Mouse (Mus musculus): ENCODE data around the gene Rbfox1. TPM values are rescaled to one million over a fixed set of nuclear protein-coding genes. Genes with fewer than 3 reads are reported as not detected.

The Rbfox1 gene
- polyA plus RNA-seq, 1 experiment from 2014 or later: 4.5 TPM

DNA sequence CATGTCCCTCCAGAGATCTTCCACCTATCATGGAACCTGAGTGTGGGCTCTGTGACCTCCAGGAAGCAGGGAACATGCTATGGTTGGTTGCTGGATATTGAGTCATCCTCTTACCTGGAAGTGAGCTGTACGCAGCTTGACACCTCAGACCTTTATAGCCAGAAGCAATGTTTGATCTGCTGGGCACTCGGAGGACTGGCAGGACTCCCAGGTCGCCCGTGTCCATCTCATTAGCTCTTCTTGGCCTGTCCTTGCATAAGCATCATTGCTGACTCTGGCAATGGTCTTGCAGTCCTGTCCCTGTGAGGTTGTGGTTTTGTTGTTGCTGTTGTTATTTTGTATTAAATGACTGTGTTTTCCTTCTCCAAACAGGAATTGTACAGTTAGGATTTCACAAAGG is 180.3 kb downstream of the Rbfox1 start:
- Histone ChIP-seq H3K9ac (ENCODE audit: low read length) (no peak overlapping the region), H3K27me3 (ENCODE audit: control insufficient read depth, insufficient read depth, low read length) (no peaks in the 10 kb centered on the region), H3K27ac (ENCODE audit: low read length) (no peak overlapping the region), H3K4me3 (replicated peaks; ENCODE audit: low read length) (no peak overlapping the region), H3K4me1 (ENCODE audit: control insufficient read depth, insufficient read depth, low read length) (no peaks in the 10 kb centered on the region), H3K36me3 (ENCODE audit: control insufficient read depth, insufficient read depth, low read length) (no peaks in the 10 kb centered on the region), H3K4me2 (ENCODE audit: low read depth, low read length) (no peak overlapping the region), H3K9me3 (replicated peaks; ENCODE audit: control insufficient read depth, low read length) (no peaks in the 10 kb centered on the region)
- WGBS: 80% methylated on average over 4 of the region's 4 CpGs
- ATAC-seq (ENCODE audit: insufficient read depth, low FRiP score): no peak

DNA sequence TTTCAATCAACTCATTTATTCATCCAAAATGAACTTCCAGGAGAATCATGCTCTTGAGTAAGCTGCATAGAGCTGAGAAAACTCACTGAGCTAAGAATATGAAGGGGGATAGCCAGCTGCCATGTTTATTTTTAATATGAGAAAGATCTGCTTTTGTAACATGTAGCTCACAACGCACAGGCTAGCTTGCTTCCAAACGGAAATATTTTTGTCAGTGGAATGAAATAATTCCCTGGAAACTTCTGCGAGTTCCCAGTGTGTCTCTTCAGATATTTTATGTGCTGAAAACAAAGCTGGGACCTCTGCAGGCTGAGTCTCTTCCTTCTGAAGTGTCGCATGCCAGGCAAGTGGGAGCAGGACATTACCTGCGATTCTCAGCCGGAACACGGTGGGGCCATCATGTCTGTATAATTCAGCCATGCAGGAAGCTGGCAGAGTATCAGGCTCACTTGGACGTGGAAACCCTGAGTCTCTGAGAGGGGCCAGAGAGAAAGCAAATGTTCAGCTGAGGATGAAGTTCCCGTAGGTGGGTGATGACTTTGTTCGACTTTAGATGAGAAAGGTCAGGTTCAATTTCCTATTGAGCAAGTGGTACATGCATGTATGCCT is 190.4 kb downstream of the Rbfox1 start:
- no peaks in the 10 kb centered on the region for H3K9me3 ChIP-seq (replicated peaks; ENCODE audit: control insufficient read depth, low read length)
- no peak overlapping the region for H3K4me2 ChIP-seq (ENCODE audit: low read depth, low read length)
- no peak overlapping the region for H3K27ac ChIP-seq (ENCODE audit: low read length)
- H3K4me1 ChIP-seq (ENCODE audit: control insufficient read depth, insufficient read depth, low read length): no peaks in the 10 kb centered on the region
- no peak overlapping the region for H3K9ac ChIP-seq (ENCODE audit: low read length)
- no peak overlapping the region for H3K4me3 ChIP-seq (replicated peaks; ENCODE audit: low read length)
- ATAC-seq (ENCODE audit: insufficient read depth, low FRiP score): no peak
- WGBS: 76% methylated on average over 10 of the region's 10 CpGs
- no peaks in the 10 kb centered on the region for H3K36me3 ChIP-seq (ENCODE audit: control insufficient read depth, insufficient read depth, low read length)
- no peaks in the 10 kb centered on the region for H3K27me3 ChIP-seq (ENCODE audit: control insufficient read depth, insufficient read depth, low read length)

DNA sequence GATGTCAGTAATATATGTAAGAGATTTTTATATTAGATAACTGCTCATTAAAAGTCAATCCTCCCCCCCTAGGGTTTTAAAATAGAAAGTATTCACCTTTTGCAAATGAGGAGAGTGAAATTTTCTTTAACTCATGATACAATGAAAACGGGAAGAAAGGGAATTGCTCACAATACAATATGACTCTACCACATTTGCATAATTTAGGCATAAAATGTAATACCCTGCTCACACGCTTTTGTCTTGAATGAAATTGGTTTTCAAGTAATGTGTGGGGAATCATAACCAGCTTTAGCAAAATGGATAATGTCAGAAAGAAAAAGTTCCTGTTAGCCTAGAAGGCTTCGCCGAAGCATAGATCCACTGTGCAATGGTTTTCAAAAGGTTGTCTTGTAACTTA is 193.9 kb downstream of the Rbfox1 start:
- no peak overlapping the region for H3K4me2 ChIP-seq (ENCODE audit: low read depth, low read length)
- H3K4me3 ChIP-seq (replicated peaks; ENCODE audit: low read length): no peak overlapping the region
- WGBS: 84% methylated on average over 4 of the region's 4 CpGs
- H3K27me3 ChIP-seq (ENCODE audit: control insufficient read depth, insufficient read depth, low read length): no peaks in the 10 kb centered on the region
- no peaks in the 10 kb centered on the region for H3K4me1 ChIP-seq (ENCODE audit: control insufficient read depth, insufficient read depth, low read length)
- no peaks in the 10 kb centered on the region for H3K9me3 ChIP-seq (replicated peaks; ENCODE audit: control insufficient read depth, low read length)
- no peak overlapping the region for H3K9ac ChIP-seq (ENCODE audit: low read length)
- ATAC-seq (ENCODE audit: insufficient read depth, low FRiP score): no peak
- H3K27ac ChIP-seq (ENCODE audit: low read length): no peak overlapping the region
- H3K36me3 ChIP-seq (ENCODE audit: control insufficient read depth, insufficient read depth, low read length): no peaks in the 10 kb centered on the region

DNA sequence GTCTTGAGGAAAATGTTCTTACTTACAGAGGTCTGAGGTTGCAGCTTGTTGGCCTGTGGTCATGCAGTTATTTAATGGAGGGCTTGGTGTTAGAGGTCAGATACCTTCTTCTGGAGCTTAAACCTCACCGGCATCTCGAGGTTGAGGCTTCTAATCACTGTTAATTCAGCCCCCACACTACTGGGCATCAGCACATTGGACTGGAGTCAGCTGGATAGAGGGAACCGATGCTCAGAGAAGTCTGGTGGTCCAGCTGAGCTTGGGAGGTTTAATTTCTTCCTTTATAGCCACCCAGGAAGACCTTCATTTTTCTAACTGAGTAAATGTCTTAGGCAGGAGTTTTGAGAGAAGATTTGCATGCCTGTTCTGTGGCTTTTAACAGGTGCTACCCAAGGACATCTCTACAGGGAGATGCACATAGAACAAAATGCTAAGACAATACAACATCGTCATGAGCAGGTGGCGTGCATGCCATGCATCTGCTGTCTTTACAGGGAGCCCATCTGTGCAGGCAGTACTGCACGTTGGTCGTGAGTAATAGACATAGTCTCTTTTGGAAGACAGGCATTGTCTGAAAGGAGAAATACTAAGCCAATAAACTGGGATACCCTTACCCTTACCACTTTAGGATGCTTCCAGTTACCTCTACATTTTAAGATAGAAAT is 199.7 kb downstream of the Rbfox1 start:
- ATAC-seq (ENCODE audit: insufficient read depth, low FRiP score): no peak
- H3K27me3 ChIP-seq (ENCODE audit: control insufficient read depth, insufficient read depth, low read length): no peaks in the 10 kb centered on the region
- no peak overlapping the region for H3K4me2 ChIP-seq (ENCODE audit: low read depth, low read length)
- no peak overlapping the region for H3K4me3 ChIP-seq (replicated peaks; ENCODE audit: low read length)
- H3K36me3 ChIP-seq (ENCODE audit: control insufficient read depth, insufficient read depth, low read length): no peaks in the 10 kb centered on the region
- no peak overlapping the region for H3K27ac ChIP-seq (ENCODE audit: low read length)
- H3K4me1 ChIP-seq (ENCODE audit: control insufficient read depth, insufficient read depth, low read length): no peaks in the 10 kb centered on the region
- H3K9me3 ChIP-seq (replicated peaks; ENCODE audit: control insufficient read depth, low read length): no peaks in the 10 kb centered on the region
- H3K9ac ChIP-seq (ENCODE audit: low read length): no peak overlapping the region
- 79% methylated on average over 7 of the region's 7 CpGs for WGBS

DNA sequence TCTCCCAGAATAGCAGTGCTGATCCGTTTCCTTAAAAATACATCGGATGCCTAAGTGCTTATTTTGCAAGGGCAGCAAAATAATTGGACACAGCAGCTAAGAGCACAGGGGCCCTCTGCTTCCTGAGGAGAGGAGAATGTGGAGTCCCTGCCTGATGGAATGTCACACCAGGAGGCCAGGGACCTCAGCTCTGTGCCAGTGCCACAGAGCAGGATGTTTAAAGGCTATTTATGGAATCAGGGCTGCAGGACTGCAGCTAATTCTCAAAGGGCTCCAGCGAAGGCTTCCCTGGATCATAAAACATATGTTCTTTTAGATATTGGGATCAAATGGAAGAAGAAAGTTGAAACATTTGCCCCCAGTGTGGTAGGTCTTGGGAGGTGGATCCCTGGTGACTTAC is 201.0 kb downstream of the Rbfox1 start:
- Histone ChIP-seq H3K36me3 (ENCODE audit: control insufficient read depth, insufficient read depth, low read length) (no peaks in the 10 kb centered on the region), H3K4me1 (ENCODE audit: control insufficient read depth, insufficient read depth, low read length) (no peaks in the 10 kb centered on the region), H3K4me2 (ENCODE audit: low read depth, low read length) (no peak overlapping the region), H3K27me3 (ENCODE audit: control insufficient read depth, insufficient read depth, low read length) (no peaks in the 10 kb centered on the region), H3K4me3 (replicated peaks; ENCODE audit: low read length) (no peak overlapping the region), H3K27ac (ENCODE audit: low read length) (no peak overlapping the region), H3K9ac (ENCODE audit: low read length) (no peak overlapping the region), H3K9me3 (replicated peaks; ENCODE audit: control insufficient read depth, low read length) (no peaks in the 10 kb centered on the region)
- ATAC-seq (ENCODE audit: insufficient read depth, low FRiP score): no peak
- 44% methylated on average over 3 of the region's 3 CpGs for WGBS

DNA sequence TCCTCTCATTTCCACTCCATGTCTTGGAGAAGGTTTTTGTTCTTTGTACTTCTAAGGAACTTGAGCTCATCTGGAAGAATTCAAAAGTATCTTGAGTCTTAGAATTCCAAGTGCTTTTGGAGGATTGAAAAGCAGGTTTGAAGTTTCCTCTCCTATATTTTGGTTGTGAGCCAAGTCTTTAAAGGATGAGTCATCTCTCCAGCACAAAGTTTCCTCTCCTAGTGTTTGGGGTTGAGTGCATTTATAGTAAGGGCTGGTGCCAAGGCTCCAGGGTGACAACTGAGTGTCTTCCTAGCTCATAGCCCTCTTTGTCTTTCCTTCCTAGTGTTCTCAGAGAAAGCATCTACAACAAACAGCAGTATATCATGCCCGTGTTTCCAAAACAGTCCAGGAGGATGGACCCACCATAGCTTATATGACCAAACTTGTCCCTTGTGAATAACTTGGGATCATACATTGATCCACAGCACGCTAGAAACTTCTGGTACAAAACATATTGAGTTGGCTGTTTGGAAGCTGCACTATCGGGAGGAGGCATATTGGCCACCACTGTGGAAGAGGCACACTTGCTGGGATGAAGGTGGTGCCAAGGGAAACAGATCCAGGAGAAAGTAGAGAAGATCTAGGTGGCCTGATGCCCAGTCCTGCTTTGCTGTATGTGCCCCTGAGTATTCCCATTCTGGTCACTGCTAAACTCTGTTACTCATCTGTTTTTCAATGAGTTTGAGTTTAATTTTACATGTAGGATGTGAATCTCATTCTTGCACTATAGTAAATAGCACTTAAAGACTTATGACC is 206.4 kb downstream of the Rbfox1 start:
- 85% methylated on average over 3 of the region's 3 CpGs for WGBS
- H3K4me3 ChIP-seq (replicated peaks; ENCODE audit: low read length): no peak overlapping the region
- H3K4me2 ChIP-seq (ENCODE audit: low read depth, low read length): no peak overlapping the region
- no peaks in the 10 kb centered on the region for H3K36me3 ChIP-seq (ENCODE audit: control insufficient read depth, insufficient read depth, low read length)
- no peaks in the 10 kb centered on the region for H3K4me1 ChIP-seq (ENCODE audit: control insufficient read depth, insufficient read depth, low read length)
- ATAC-seq (ENCODE audit: insufficient read depth, low FRiP score): no peak
- no peak overlapping the region for H3K27ac ChIP-seq (ENCODE audit: low read length)
- H3K9me3 ChIP-seq (replicated peaks; ENCODE audit: control insufficient read depth, low read length): no peaks in the 10 kb centered on the region
- H3K27me3 ChIP-seq (ENCODE audit: control insufficient read depth, insufficient read depth, low read length): no peaks in the 10 kb centered on the region
- H3K9ac ChIP-seq (ENCODE audit: low read length): no peak overlapping the region

DNA sequence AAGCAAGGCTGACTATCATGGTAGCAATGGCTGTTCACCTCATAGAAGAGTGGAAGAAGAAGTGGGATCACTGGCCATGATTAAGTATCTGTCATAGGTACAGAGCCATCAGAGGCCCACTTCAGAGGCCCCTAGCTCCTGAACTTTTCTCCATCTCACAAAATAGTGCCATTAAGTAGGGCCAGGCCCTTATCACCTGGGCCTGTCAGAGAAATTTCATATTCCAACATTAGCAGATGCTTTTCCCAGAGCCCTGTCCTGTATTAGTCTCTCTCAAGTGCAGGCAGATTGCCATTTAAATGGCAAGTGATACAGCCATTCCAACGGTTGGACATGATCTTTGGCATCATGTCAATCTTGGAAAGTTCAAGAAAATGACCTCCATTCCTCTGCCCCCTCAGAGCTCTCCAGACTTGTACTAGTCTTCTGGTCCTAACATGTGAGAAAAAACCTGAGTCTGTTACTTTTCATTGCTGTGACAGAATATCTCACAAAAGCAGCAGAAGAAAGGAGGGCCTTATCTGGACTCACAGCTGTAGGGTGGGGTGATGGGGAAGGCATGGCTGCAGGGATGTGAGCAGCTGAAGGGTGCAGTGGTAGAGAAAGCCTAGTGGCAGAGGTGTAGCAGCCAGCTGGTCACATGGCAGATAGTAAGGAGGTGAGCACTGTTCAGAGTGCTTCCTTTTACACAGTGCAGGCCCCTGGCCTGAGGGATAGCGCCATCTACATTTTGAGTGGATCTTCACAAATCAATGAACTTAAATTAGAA is 210.6 kb downstream of the Rbfox1 start:
- H3K4me1 ChIP-seq (ENCODE audit: control insufficient read depth, insufficient read depth, low read length): no peaks in the 10 kb centered on the region
- ATAC-seq (ENCODE audit: insufficient read depth, low FRiP score): peak; percentile 60; the same call in 1 of the 2 replicates
- H3K36me3 ChIP-seq (ENCODE audit: control insufficient read depth, insufficient read depth, low read length): no peaks in the 10 kb centered on the region
- H3K4me3 ChIP-seq (replicated peaks; ENCODE audit: low read length): no peak overlapping the region
- H3K9me3 ChIP-seq (replicated peaks; ENCODE audit: control insufficient read depth, low read length): no peaks in the 10 kb centered on the region
- no peaks in the 10 kb centered on the region for H3K27me3 ChIP-seq (ENCODE audit: control insufficient read depth, insufficient read depth, low read length)
- no peak overlapping the region for H3K4me2 ChIP-seq (ENCODE audit: low read depth, low read length)
- WGBS: 71% methylated on average over 2 of the region's 2 CpGs
- H3K9ac ChIP-seq (ENCODE audit: low read length): no peak overlapping the region
- no peak overlapping the region for H3K27ac ChIP-seq (ENCODE audit: low read length)

DNA sequence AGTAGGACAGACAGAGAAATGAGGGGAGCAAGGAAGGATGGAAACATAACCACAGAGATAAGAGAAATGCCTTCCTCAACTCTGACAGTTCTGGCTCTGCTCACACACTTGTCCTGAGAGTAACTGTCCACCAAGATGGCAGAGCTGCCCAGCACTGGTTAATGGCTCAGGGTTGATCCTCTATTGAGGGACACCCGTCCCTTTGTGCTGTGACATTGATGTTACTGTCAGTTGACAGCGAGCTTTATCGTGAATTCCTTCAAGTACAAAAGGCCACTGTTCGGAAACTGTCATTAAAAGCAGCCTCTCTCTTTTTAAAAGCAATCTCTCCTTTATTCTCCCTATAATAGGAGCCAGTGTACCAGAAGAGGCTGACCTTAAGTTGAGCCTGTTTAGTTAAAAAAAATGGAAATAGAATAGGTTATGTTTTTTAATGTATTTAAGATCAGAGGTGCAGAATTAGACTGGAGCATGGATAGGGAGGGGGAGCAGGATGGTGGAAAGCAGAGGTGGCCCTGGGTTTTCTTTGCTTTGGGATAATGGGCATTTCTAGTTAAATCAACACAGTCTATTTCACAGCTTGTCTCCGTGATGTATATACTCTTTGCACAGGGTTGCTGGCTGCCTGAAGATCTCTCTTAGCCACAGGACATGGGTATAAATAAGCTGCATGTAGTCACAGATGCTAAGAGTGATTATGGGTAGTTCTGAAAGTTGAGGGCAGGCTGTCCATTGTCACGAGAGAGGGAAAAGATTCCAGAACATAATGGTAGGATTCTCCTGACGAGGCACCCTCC is 212.3 kb downstream of the Rbfox1 start:
- H3K27me3 ChIP-seq (ENCODE audit: control insufficient read depth, insufficient read depth, low read length): no peaks in the 10 kb centered on the region
- no peak overlapping the region for H3K4me2 ChIP-seq (ENCODE audit: low read depth, low read length)
- no peak for ATAC-seq (ENCODE audit: insufficient read depth, low FRiP score)
- H3K27ac ChIP-seq (ENCODE audit: low read length): no peak overlapping the region
- no peak overlapping the region for H3K4me3 ChIP-seq (replicated peaks; ENCODE audit: low read length)
- H3K9me3 ChIP-seq (replicated peaks; ENCODE audit: control insufficient read depth, low read length): no peaks in the 10 kb centered on the region
- H3K36me3 ChIP-seq (ENCODE audit: control insufficient read depth, insufficient read depth, low read length): no peaks in the 10 kb centered on the region
- H3K9ac ChIP-seq (ENCODE audit: low read length): no peak overlapping the region
- no peaks in the 10 kb centered on the region for H3K4me1 ChIP-seq (ENCODE audit: control insufficient read depth, insufficient read depth, low read length)
- WGBS: 54% methylated on average over 7 of the region's 7 CpGs

All from stomach, embryonic 16.5 days (tissue).